Mouse (Mus musculus): ENCODE measurements around the gene Ap1m1. TPM values are rescaled to one million over a fixed set of nuclear protein-coding genes. Genes with fewer than 3 reads are reported as not detected.

Ap1m1 gene
- total RNA-seq (2021): 10 to 100 TPM; 93.4 to 95.1 TPM
- long read RNA-seq, experiment 1, transcript Ap1m1-201 (12 exons, 2,084 nt): major isoform, 66 of 90 reads
- long read RNA-seq, experiment 1, partial matches to known transcripts: 8 of 90 reads
- long read RNA-seq, experiment 1, other reads (novel, unspliced or antisense): 16 of 90 reads
- long read RNA-seq, experiment 2, transcript Ap1m1-201 (12 exons, 2,084 nt): major isoform, 104 of 127 reads
- long read RNA-seq, experiment 2, partial matches to known transcripts: 10 of 127 reads
- long read RNA-seq, experiment 2, other reads (novel, unspliced or antisense): 13 of 127 reads

DNA sequence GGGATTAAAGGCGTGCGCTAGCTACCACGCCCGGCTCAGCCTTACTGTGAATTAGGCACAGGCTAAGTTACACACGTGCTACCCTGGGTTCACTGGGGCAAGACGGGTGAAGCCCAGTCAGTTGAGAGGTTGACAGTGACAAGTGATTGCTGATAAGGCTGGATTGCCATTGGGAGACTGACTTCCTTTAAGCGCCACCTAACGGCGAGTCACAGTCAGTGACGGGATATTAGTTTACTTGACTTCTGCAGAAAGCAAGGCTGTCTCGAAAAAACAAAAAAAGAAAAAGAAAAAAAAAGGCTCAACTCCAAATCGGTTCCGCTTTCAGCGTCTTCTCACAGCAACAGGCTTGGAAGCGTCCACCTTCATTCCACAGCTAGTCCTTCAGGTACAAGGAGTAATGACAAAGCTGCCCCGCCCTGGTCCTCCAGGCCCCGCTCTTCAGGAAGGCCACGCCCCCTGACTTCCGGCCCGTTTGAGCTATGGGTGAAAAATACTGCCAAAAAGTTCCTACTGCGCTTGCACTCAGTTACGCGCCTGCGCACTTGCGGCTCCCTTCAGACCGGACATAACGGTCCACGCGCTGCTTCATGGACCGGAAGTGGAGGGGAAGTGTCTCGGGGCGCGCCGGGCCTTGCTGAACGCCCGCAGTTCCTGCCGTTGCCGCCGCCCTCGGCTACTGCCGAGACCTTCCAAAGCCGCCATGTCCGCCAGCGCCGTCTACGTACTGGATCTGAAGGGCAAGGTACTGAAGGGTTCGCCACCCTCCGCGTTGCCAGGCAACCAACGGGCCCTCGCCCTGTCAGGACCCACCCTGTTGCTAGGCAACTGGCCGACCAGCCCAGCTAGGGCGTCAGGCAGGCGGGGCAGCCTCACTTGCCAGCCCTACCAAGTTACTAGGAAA is at the start of gene Ap1m1:
Gene Ap1m1 (plus strand): TSS at position 520 of the 904 bp plus-strand sequence.
- peak; percentile 89 for TF ChIP-seq CTCF (conservative IDR thresholded peaks at IDR 0.05)
- DNase-seq (ENCODE audit: low spot score in 2 of 2): peak; percentile 91 to 98
- peak within 1 kb of the TSS; percentile 78 for H3K4me3 ChIP-seq
- H3K27ac ChIP-seq: peak within 1 kb of the TSS; percentile 98

DNA sequence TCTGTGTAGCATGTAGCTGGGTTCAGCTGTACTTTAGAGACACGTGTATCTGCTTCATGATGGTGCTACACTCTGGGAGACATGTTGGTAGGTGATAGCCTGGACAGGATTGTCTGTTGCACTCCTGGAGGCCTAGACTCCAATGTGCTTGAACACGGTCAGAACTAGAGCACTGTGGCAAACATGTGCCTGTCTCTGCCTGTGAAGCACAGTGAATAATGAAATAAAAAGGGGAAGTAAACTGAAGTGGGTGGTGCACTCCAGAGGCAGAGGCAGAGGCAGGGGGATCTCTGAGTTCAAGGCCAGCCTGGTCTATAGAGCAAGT is 49.6 kb upstream of the Ap1m1 start:
- DNase-seq (ENCODE audit: low spot score in 2 of 2): no peak
- no peak overlapping the region for H3K4me3 ChIP-seq
- no peak for TF ChIP-seq CTCF (conservative IDR thresholded peaks at IDR 0.05)
- H3K27ac ChIP-seq: no peak overlapping the region

DNA sequence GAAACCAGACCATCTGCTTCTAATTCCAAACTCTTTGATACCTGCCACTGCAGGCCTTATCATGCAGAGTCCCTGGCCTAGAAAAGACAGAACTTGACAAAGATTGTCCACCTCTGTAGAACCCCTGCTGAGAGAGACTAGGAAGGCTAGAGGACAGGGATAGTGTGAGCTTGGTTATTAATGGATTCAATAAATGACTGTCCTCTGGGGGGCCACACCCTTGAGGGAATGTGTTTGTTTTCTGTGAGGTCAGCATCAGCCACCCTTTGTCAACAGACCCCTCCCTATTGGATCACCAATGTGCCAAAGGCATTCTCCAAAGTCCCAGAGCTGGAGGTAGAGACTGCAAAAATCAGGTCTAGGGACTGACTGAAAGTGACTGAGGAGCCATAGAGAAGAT is 47.8 kb upstream of the Ap1m1 start:
- no peak overlapping the region for H3K4me3 ChIP-seq
- TF ChIP-seq CTCF (conservative IDR thresholded peaks at IDR 0.05): no peak
- H3K27ac ChIP-seq: no peak overlapping the region
- no peak for DNase-seq (ENCODE audit: low spot score in 2 of 2)

DNA sequence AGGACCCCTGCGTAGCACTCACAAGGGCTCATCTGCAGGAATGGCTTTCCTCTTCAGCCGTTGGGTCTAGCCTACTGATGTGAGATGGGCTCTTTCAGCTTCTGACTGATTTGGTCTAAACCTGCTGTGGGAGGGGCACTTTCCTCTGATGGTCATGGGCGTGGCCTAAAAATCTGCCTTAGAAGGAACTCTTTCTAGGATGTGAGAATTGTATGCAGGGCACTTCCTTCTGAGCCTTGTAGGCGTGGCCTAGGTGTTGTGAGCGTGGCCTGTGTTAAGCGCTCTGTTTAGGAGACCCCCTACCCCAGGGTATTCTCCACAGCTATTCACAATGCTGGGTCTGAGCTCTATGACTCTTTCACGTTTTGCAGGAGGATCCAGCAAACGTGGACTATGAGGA is 41.8 kb upstream of the Ap1m1 start:
- H3K27ac ChIP-seq: no peak overlapping the region
- no peak for DNase-seq (ENCODE audit: low spot score in 2 of 2)
- TF ChIP-seq CTCF (conservative IDR thresholded peaks at IDR 0.05): no peak
- H3K4me3 ChIP-seq: no peak overlapping the region

DNA sequence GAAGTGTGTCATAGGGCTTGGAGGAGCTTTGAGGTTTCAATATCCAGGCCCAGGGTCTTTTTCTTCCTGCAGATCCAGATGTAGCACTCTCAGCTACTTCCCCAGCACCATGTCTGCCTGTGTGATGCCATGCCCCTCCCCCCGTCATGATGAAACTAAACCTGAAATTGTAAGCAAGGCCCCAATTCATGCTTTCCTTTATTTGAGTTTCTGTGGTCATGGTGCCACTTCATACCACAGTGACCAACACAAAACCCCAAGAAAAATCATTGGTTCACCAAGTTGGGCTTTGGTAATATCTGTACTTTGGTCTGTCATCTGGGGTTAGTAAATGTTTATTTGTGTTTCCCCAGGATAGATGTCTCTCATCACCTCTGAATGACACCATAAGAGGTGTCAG is 31.2 kb upstream of the Ap1m1 start:
- Histone ChIP-seq H3K4me3 (no peak overlapping the region), H3K27ac (no peak overlapping the region)
- DNase-seq (ENCODE audit: low spot score in 2 of 2): no peak
- no peak for TF ChIP-seq CTCF (conservative IDR thresholded peaks at IDR 0.05)

DNA sequence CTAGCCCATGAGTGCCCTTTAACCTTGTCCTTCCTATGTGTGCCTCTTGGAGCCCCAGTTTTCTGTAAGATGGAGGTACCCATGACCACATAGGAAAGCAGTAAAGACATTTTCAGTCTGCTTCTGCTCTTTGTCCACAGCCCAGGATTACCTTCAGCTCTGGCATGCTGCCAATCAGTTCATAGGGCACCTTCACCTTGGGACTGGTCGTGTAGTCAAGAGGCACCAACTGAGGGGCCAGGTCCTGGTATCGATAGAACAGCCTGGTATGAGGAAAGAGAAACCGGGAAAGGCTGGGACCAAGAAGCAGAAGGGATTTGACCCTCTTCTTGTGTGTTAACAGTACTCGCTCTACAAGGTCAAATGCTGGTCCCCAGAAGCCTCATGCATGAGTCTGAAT is 29.6 kb upstream of the Ap1m1 start:
- H3K27ac ChIP-seq: no peak overlapping the region
- no peak overlapping the region for H3K4me3 ChIP-seq
- no peak for DNase-seq (ENCODE audit: low spot score in 2 of 2)
- no peak for TF ChIP-seq CTCF (conservative IDR thresholded peaks at IDR 0.05)

DNA sequence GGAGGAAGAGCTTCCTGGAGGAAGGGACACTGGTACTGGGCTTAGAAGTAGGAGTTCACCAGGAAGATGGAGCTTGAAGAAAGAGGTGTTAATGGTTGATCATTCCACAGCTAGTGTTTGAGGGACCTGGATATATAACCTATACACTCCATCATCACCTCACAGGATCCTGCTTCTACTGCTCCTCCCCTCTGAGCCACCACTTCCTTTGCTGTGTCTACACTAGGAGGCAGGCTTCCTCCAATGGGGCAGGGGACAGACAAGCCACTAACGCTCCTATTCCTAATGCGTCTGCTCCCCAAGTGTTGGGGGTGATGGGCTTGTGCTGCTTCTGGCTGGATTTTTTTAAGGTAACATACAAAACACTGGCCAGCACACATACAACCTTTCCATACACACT is 29.1 kb upstream of the Ap1m1 start:
- Histone ChIP-seq H3K27ac (no peak overlapping the region), H3K4me3 (no peak overlapping the region)
- TF ChIP-seq CTCF (conservative IDR thresholded peaks at IDR 0.05): no peak
- DNase-seq (ENCODE audit: low spot score in 2 of 2): no peak

DNA sequence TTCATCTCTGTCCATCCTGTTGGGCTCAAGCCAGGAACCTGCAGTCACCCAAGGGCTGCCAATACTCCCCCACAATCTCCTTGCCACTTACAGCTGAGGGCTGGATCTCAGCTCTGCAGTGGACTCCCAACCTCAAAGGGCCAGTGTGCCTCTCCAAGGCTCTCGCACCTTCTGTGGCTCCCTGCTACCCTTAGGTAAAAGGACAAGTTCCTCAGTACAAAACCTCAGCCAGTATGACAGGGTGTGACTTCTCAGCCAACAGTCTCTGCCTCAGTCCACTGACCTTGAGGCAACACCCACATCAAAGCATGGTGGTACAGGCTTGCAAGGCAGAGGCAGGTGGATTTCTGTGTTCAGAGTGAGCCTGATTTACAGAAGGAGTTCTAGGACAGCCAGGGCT is 28.0 kb upstream of the Ap1m1 start:
- Histone ChIP-seq H3K27ac (no peak overlapping the region), H3K4me3 (no peak overlapping the region)
- no peak for TF ChIP-seq CTCF (conservative IDR thresholded peaks at IDR 0.05)
- DNase-seq (ENCODE audit: low spot score in 2 of 2): no peak

DNA sequence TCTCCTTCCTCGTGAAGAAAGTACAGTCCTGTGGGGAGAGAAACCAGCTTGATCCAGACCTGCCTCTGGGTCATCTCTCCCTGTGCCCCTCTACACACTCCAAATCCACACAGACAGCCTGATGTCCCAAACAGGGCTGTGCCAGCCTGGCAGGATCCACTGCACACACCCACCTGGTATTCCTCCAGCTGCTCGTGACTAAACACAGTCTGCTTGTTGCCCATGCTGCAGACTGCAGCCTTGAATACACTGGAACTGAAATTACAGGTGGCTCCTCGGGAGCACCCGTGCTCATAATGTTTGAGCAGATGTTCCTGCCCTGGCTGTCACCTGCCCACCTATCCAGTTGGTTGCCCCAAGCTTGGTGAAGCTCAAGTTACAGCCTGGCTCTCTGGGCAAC is 27.1 kb upstream of the Ap1m1 start, which contains the start of gene Cib3:
Gene Cib3 (minus strand): TSS at position 87 of the 400 bp plus-strand sequence.
- H3K4me3 ChIP-seq: no peak within 1 kb of the TSS
- no peak for TF ChIP-seq CTCF (conservative IDR thresholded peaks at IDR 0.05)
- H3K27ac ChIP-seq: no peak within 1 kb of the TSS
- DNase-seq (ENCODE audit: low spot score in 2 of 2): peak in 1 of 2 experiments; percentile 18

DNA sequence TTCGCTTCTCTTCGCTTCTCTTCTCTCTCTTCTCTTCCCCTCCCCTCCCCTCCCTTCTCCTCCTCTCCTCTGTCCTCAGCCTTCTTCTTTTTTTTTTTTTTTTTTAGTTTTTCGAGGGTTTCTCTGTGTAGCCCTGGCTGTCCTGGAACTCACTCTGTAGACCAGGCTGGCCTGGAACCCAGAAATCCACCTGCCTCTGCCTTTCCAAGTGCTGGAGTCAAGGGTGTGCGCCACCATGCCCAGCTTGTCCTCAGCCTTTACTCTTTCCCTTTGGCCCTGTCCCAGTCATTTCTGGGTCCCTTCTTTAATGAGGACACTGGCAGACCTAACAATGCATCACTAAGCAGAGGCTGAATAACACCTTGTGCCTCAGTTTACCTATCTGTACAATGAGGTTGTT is 26.3 kb upstream of the Ap1m1 start, which contains the start of gene Gm11034:
Gene Gm11034 (minus strand): TSS at position 101 of the 400 bp plus-strand sequence.
- Histone ChIP-seq H3K4me3 (no peak within 1 kb of the TSS), H3K27ac (no peak within 1 kb of the TSS)
- DNase-seq (ENCODE audit: low spot score in 2 of 2): no peak
- TF ChIP-seq CTCF (conservative IDR thresholded peaks at IDR 0.05): no peak

DNA sequence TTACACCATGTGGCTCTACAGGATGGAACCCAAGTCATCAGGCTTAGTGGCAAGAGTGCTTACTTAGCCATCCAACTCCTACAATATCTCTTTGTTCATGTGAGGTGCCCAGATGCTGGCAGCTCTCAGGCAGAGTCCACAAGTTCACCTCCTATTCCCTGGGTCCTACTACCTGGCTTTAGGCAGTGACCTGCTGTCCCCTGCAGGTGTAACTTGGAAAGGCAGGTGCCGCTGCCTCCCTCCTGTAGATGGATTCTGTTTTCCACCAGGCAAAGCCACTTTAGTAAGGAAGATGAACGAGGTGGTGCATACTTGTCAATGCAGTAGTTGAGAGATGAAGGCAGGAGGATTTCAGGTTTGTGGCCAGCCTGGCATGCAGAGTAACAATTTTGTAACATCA is 24.8 kb upstream of the Ap1m1 start:
- TF ChIP-seq CTCF (conservative IDR thresholded peaks at IDR 0.05): peak; percentile 51

DNA sequence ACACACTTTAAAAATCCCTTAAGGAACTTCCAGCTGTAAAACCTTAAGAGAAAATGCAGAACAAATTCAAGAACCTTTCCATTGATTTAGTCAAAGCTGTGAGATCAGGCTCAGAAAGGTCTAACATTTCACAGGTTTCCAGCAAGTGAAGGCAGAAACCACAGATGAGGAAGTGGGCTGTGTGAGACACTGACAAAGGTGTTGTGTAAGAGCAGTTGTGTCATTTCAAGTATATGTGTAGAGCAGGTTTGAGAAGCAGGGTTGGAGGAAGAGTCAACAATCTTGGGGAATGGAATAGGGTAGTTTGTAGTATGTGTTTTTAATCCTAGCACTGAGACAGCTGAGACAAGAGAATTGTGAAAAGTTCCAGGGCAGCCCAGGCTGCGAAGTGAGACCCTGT is 23.9 kb upstream of the Ap1m1 start:
- no peak overlapping the region for H3K4me3 ChIP-seq
- TF ChIP-seq CTCF (conservative IDR thresholded peaks at IDR 0.05): no peak
- H3K27ac ChIP-seq: no peak overlapping the region
- no peak for DNase-seq (ENCODE audit: low spot score in 2 of 2)

More for the DNA sequence above, 24.8 kb upstream of the Ap1m1 start:
- Histone ChIP-seq H3K4me3 (no peak overlapping the region), H3K27ac (no peak overlapping the region)
- DNase-seq (ENCODE audit: low spot score in 2 of 2): no peak

DNA sequence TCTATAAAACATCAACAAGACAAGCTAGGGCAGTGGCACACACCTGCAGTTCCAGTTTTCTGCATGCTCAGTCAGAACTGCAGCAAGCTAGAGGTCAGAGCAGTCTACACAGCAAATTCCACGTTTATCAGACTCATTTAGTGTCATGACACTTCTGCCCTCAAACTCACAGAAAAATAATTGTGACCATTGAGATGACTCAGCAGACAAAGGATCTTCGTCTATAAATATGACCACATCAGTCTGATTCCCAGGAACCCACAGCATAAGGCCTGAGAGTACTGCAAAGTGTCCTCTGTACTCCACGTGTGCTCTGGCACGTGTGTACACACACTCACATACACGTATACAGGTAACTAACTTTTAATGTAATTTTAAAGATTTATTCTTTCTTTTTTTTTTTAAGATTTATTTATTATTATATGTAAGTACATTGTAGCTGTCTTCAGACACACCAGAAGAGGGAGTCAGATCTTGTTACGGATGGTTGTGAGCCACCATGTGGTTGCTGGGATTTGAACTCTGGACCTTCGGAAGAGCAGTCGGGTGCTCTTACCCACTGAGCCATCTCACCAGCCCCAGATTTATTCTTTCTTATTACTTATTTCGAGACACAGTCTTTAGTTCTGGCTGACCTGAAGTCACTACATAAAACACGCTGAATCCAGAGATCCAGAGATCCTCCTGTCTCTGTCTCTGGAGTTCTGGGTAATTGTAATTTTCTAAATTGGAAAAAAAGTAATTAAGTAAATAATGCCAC is 20.9 kb upstream of the Ap1m1 start:
- Histone ChIP-seq H3K27ac (peak overlapping the region; percentile 86), H3K4me3 (peak overlapping the region; percentile 78)
- DNase-seq (ENCODE audit: low spot score in 2 of 2): no peak
- TF ChIP-seq CTCF (conservative IDR thresholded peaks at IDR 0.05): 0 out of 2 replicates have a peak, but pooled peaks have one; percentile 9
